Mouse (Mus musculus): Measurements from ENCODE around the gene Gpr162. TPM values are rescaled to one million over a fixed set of nuclear protein-coding genes. Genes with fewer than 3 reads are reported as not detected.
"Not testable (repeated sequence)": the region's sequence is repeated elsewhere in the genome, so short reads cannot be mapped to it uniquely, and the experiment has no call there.

Gene Gpr162
- polyA plus RNA-seq (2012; rRNA removed) = 190 and 200 TPM in 2 replicates

DNA sequence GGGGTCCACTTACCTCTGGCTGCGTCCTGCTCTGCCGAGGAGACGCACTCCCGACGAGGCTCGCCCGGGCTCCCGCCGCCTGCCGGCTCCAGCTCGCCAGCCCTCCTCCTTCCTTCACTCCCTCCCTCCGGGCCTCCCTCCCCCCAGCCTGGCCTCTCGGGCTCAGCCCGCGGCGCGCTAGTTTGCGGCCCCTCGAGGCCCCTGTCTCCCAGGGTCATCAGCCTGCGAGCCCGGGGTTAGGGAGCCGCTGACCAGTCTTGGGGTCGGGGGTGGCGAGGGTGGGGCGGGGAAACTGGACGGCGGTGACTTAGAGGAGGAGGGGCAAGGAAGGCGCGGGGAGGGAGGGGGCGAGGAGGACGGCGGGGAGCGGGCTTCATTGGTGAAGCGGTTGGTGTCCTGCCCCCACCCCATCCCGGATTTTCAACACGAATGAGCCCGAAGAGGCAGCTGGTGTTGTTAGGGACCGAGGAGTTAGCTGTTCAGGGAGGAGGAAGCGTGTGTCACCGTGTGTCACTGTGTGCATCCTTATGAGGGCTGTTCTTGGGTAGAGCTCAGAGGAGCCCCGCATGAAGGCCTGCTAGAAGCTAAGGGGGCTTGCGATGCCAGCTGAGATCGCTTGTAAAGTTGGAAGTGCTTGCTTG, at the start of gene Gpr162:
Gpr162 (minus strand) TSS at position 326 of the 641 bp plus-strand sequence.
- DNase-seq (ENCODE audit: extremely low spot score in 1 of 2, low spot score in 1 of 2) = peak in 1 of 2 experiments; percentile 80

DNA sequence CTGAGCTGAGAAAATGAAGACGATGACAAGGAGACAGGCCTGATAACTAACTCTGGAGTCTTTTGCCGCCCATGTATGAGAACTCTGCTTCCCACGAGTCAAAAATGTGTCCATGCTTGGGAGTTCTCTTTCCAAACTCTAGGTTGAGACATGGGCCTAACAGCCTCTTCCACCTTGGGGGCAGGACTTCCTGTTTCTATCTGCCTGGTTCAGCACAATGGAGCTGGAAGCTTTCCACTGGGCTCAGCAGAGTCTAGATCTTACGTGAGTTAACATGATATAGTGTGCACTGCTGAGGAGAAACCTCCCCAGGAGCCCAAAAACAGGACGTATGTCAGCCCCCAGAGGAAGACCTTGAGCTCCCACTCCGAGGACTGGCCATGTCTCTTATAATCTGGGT, 49.4 kb upstream of the Gpr162 start:
- DNase-seq (ENCODE audit: extremely low spot score in 1 of 2, low spot score in 1 of 2) = no peak

- DNase-seq (ENCODE audit: extremely low spot score in 1 of 2, low spot score in 1 of 2) = no peak
Observed at GRCm38 (mm10) chr6:124911533-124912218, 47.9 kb upstream of the Gpr162 start, which contains the start of gene Lag3. Lag3 (minus strand) TSS chr6:124911705.

- DNase-seq (ENCODE audit: extremely low spot score in 1 of 2, low spot score in 1 of 2) = no peak
Observed at GRCm38 (mm10) chr6:124910032-124910431, 46.2 kb upstream of the Gpr162 start.

DNA sequence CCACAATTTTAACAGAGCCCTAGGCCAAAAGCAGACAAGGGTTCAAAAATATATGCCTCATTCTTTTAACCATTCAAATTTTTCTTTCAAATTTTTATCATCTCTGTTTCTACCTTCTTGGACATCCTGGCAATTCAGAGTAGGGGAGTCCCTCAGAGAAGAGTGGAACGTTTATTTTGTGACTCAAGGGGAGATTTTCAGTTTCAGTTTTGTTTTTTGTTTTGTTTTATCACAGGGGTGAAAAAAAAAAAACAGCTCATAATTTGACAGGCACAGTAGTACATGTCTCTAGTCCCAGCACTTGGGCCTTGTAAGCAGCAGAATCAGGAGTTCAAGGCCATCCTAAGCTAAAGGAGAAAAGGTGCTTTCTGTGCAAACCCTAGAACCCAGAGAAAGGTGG, 44.0 kb upstream of the Gpr162 start:
- no peak for DNase-seq (ENCODE audit: extremely low spot score in 1 of 2, low spot score in 1 of 2)

GRCm38 (mm10) chr6:124904991-124905860, 41.4 kb upstream of the Gpr162 start:
- no peak for DNase-seq (ENCODE audit: extremely low spot score in 1 of 2, low spot score in 1 of 2)

DNA sequence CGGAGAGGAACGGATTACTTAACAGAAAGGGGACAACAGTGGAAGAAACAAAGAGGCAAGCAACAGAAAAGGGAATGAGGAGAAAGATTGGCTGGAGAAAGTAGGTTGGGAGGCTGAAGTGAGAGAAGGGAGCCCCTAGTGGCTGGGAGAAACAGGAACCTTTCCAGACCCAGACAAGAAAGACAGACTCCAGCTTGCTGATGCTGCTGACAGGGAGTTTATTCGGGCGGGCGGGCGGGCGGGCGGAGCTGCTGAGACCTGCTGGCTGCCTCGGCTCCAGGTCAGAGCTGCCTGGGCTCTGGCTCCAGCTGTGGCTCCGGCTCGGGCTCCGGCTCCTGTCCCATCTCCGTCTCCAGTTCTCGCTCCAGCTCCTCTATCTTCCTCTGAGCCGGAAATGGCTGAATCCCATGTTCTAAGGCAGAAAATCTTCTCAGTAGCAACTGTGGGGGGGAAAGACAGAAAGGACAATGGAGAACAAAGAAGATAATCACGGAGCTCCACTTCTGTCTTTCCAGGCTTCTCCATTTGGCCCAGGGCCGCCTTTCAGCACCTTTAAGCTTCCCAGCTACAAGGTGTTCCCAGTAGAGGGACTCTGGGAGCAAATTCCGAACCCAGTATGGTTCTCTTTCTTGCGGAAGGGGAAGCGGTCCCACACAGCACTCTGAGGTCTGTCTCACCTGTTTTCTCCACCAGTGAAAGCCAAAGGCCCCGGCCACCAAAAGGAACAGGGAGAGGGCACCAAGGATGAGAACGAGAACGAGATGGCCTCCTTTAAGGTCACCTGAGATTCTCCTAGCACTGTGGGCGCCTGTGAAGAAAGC, 40.6 kb upstream of the Gpr162 start:
- DNase-seq (ENCODE audit: extremely low spot score in 1 of 2, low spot score in 1 of 2) = peak; percentile 86 to 89

- DNase-seq (ENCODE audit: extremely low spot score in 1 of 2, low spot score in 1 of 2) = peak; percentile 85 to 96
Observed at GRCm38 (mm10) chr6:124903580-124904151, 39.9 kb upstream of the Gpr162 start.

GRCm38 (mm10) chr6:124901851-124902250, 38.1 kb upstream of the Gpr162 start:
- DNase-seq (ENCODE audit: extremely low spot score in 1 of 2, low spot score in 1 of 2) = no peak

DNA sequence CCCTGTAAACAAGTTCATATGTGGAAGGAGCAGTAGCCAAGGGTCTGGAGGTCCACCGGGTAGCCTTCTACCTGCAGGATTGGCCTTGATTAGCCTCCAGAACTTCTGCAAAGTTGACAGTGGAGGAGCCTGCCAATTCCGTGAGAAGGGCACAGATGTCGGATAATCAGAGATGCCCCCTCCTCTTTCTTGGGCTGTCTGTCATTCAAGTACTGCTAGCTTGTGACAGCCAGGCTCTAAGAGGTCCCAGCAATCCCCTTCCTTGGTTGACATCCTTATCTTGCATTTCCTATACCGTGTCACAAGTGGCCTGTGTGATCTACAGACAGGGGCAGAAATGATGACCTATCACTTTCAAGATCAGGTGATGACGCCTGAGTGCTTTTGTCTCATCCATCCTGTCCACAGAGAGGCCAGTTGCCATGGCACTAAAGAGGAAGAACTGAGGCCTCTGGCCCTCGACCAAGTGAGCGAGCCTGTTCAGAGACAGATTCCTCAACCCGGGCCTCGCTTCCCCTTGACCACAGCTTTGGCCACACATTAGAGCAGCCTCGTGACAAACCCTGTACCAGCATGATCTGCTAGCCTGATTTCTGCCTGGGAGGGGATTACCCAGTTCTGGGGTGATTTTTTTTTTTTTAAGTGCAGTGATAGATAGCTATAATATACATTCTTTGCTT, 37.2 kb upstream of the Gpr162 start:
- DNase-seq (ENCODE audit: extremely low spot score in 1 of 2, low spot score in 1 of 2) = no peak

DNA sequence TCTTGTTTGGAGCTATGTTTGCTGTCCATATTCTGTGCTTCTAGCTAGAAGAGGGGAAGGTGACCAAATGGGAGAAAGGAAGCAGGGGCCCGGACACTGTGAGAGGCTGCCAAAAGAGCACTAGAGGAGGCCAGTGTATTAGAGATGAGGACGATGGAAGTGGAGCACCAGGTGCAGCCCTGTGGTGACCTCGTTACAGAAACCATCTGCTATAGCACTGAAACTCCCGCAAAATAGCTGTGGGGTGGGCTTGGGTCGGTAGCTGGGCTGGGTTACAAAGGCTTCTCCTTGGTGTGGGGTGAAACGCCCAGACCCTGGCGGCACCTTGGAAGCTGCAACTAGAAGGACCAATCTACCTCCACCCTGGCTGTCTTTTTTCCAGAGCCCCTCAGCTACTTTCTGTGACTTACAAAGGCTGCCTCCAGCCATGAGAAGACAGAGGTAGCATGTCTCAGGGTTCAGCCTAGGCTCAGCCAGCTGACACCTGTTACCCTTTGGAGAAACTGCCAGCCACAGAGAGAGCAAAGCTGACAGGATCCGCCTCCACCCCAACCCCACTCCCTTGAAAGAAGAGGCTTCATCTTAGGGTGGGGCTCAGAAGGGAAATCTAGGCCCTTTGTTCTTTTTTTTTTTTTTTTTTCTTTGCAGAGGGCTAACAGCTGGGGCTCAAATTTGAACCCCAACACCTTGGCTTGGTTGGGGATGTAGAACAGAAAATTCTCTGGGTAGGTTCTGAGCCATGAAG, 36.4 kb upstream of the Gpr162 start:
- no peak for DNase-seq (ENCODE audit: extremely low spot score in 1 of 2, low spot score in 1 of 2)

- DNase-seq (ENCODE audit: extremely low spot score in 1 of 2, low spot score in 1 of 2) = no peak
Observed at GRCm38 (mm10) chr6:124898359-124898758, 34.6 kb upstream of the Gpr162 start.

- DNase-seq (ENCODE audit: extremely low spot score in 1 of 2, low spot score in 1 of 2) = not testable (repeated sequence)
Observed at GRCm38 (mm10) chr6:124894113-124894512, 30.3 kb upstream of the Gpr162 start.

DNA sequence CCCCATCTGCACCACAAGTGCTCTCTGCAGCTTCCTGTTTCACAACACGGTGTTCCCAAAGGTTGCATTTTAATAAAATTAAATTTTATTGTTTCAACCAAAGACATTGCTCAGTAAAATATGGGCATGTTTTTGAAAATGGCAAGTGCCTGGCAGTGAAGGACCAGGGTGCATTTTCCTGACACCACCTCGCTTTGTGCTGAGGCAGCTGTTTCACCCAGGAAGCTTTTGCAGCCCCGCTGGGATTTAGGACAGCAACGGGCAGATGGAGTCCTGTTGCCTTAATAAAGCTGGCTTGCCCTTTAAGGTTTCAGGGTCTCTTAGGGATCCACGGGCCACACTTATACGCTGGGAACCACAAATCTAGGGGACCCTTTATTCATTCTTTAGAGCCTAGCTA, 27.2 kb upstream of the Gpr162 start:
- no peak for DNase-seq (ENCODE audit: extremely low spot score in 1 of 2, low spot score in 1 of 2)

DNA sequence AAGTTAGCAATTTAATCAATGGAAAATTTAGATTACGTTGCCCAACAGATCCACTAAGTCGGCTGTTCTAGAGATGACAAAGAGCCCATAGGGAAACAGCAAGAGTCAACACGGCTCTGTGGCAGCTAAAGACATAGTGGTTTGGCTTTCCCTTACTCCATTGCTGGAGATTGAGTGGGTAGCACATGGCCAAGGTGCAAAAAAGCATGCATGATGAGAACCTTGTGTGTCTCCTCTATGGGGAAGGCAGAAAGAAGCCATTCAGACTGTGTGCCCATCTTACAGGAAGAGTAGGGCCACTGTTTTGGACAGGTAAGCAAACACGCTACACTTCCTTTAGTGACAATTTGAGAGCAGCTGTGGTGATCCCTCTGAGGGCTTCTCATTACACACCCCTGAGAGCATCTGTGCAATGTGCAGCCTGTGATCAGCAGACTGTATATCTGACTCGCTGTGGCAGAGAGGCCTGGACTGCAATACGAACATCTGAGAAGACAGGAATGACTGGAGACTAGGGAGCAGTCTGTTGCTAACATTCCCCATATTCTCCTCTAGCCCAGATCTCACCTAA, 24.9 kb upstream of the Gpr162 start:
- DNase-seq (ENCODE audit: extremely low spot score in 1 of 2, low spot score in 1 of 2) = no peak

DNA sequence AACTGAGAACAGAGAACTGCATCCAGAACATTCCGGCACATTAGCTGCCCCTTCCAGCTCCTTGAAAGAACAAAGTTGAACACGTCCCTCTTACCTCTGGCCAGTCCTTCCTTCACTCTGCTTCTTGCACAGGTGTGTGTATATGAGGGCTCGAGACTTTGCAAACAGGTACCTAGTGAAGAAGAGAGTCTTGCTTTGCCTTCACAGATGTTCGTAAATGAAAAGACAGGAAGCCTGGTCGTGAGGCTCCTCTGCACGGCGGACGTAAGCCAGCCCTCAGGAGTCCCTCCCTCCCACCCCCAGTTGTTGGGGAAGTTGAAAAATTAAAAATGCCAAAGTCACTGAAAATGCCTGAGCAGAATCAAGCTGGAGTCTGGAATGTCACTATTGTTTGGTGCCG, 24.2 kb upstream of the Gpr162 start, which contains the start of gene Cd4:
Cd4 (minus strand) TSS at position 236 of the 400 bp plus-strand sequence.
- DNase-seq (ENCODE audit: extremely low spot score in 1 of 2, low spot score in 1 of 2) = no peak

DNA sequence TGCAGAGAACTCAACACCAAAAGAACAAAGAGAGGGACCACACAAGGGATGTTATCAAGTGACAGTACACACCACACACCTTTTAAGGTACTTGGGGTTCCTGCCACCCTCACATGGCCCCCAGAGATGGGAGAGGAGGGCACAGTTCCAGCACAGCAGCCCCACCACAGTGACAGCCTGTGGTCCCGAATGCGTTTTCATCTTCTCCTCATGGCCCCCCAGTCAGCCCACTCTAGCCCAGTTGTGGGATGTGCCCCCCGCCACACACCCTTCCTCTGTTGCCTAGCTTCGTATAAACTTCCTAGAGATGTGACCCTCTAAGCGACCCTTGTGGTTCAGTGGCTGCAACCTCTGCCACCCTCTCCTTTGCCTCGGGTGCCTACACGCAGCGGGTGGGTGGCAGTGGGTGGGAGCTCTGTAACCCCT, 22.2 kb upstream of the Gpr162 start:
- no peak for DNase-seq (ENCODE audit: extremely low spot score in 1 of 2, low spot score in 1 of 2)

All from frontal cortex, adult 2 months (tissue).